Mouse (Mus musculus): Measurements from ENCODE around the gene S100a14.

DNA sequence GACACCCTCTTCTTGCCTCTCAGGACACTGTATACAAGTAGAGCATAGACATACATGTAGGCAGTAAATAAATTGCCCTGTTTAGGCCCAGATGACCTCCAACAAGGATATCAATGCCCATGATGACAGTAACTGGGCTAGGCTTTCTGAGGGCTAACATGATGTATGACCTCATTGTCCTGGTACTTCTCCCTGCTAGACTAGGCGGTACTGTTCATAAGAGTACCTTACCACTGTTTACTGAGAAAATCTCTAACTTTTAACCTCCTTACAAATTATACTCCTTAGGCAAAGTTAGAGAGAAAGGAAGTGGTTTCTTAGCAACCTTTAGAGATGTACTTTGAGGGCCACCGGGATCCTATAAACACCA lies 23.8 kb downstream of the S100a14 start:
- TF ChIP-seq USF1 (IDR thresholded peaks at IDR 0.05; ENCODE audit: low read depth) (no peak), CTCF (IDR thresholded peaks at IDR 0.05; ENCODE audit: control insufficient read depth, insufficient read depth, insufficient read length) (no peak)

All from C2C12 (cell line).